Mouse (Mus musculus) G1E-ER4 (cell line): ENCODE results near the gene Fbxo47. TPM values are rescaled to one million over a fixed set of nuclear protein-coding genes. Genes with fewer than 3 reads are reported as not detected.

ENCODE experiments used
- GATA1 ChIP-seq: IDR thresholded peaks from one replicate; pipeline ENCODE4 v1.8.0; 2012; ENCODE audit warnings: low read length, inconsistent platforms
- polyA plus RNA-seq: library from polyadenylated mRNA; stranded (reverse); fragments of >175 nt; gene quantifications from 2 replicates; pipeline ENCODE4 v1.2.3, GENCODE M21; 2012

Fbxo47 gene
- polyA plus RNA-seq = not detected in 2 replicates

- no peak for TF ChIP-seq GATA1
Measured at GRCm38 (mm10) chr11:97883918-97884600, at the start of gene Fbxo47. Fbxo47 (minus strand) TSS chr11:97884154.

DNA sequence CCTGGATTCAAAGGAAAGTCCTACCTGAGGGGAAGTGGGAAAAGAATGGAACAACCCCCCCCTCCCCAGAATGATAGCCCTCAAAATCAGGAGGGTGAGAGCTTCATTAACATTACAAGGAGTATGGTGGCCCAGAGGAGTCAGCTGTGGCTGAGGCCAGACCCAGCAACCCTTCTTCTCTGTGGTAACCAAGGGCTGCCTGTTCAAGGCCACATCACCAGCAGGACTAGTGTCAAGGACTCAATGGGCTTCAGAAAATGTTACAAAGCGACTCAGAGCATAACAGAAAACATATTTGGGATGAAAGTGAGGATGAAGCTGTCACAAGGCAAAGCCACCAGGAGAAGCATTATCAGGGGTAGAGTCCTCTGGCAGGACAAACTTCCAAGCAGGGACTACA lies 49.6 kb upstream of the Fbxo47 start:
- TF ChIP-seq GATA1 = no peak

DNA sequence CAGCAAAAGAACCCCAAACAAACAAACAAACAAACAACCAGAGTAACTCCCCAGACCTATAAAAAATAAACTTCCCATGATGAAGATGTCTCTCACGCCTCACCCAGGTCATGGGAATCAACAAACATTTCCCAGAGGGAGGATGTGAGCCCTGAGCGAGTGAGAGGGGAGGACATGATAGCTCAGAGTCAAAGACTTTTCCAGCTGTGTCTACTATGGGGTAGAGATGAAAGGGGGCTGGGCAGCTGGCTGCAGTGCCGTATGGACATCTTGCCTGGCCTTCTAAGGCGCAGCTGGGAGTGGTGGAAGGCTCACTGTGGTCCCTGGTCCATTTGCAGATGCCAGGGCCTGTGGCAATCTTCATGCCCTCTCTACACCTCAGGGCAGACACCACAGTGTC lies 45.0 kb upstream of the Fbxo47 start:
- TF ChIP-seq GATA1 = no peak

DNA sequence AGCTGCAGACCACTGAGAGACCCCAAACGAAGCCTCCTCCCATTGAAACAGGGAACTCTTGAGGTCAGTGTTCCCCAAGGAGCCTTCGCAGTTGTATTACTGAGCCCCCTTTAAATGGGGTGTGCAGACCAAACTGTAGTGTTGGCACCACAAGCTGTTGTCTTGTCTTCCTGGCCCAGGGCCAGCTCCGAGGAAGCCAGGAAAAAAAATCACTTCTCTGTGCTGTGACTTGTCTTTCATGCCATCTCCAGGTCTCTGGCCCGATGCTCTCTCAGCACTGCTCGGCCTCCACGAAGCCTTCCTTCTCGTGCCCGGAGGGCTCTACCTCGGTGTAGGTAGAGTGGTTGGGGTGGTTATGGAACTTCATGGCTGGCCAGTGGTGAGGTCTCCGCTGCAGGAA lies 40.3 kb upstream of the Fbxo47 start:
- no peak for TF ChIP-seq GATA1

DNA sequence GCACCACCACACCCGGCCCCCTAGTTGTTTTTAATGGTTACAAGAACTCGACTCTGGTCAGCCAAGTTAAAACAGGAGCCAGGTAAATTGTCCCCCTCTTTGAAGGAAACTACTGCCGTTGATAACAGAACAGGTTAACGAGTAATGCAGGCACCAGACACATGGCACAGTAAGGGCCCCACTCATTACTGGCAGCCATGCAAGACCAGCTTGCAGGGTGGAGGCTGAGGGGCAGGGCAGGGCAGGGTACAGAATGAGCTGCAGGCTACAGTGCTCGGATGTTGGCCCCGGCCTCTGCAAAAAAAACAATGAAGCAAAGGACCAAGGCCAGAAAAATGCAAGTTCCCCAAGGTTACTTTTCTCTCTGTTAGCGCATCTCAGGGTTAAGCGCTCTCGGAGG lies 39.7 kb upstream of the Fbxo47 start:
- no peak for TF ChIP-seq GATA1

DNA sequence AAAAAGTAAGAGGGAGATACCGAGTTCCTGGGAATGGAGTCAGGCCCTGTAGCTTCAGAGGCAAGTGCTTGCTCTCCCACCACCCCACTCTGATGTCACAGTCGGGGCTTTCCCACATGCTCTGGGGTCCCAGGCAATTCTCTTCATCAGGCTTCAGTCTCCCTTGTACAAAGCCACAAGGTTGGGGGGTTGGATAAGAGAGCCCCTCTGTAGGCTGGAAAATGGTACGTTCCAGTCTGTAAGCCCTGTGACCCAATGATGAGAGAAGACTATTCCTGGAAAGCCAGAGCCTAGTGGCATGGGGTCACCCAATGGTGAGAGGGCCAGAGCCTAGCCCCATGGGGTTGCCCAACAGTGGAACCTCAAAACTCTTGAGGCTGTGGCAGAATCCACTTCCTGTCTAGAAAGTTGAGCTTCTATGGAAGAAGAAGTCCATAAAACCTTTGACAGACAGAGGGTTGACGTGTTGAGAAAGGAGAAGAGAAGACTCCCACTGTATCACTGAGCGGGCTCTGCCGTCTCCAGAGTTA lies 32.1 kb upstream of the Fbxo47 start:
- no peak for TF ChIP-seq GATA1

GRCm38 (mm10) chr11:97915471-97915870 lies 31.5 kb upstream of the Fbxo47 start:
- no peak for TF ChIP-seq GATA1

- no peak for TF ChIP-seq GATA1
Measured at GRCm38 (mm10) chr11:97913111-97913510, 29.2 kb upstream of the Fbxo47 start.

DNA sequence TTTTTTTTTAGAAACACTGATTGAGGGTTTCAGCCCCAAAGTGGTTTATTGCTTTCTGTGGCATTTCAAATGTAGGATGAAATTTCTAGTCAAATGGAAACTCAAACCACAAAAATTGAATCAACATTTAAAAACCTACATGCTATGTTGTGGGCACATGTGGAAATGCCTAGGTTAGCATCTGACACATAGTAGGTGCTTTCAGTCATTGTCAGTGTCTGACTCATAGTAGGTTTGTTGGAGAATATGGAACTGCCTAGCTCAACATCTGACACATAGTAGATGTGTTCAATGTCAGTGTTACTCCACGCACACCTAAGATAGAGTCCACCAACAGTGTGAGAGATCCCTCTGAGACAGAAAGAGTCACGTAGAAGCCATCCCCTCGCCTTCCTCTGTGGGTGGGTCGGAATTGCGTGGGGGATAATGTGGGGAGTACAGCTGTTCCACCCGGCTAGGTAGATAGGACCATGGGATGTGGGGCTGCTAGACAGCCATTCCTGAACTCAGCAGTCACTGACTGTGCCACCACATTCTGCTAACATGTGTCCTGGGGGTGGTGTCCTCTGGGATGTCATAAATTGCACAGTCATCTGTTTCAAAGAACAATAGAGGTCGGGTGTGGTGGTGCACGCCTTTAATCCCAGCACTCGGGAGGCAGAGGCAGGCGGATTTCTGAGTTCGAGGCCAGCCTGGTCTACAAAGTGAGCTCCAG lies 24.8 kb upstream of the Fbxo47 start:
- no peak for TF ChIP-seq GATA1

- no peak for TF ChIP-seq GATA1
Measured at GRCm38 (mm10) chr11:97907935-97908334, 24.0 kb upstream of the Fbxo47 start.

- TF ChIP-seq GATA1 = no peak
Measured at GRCm38 (mm10) chr11:97906905-97907304, 23.0 kb upstream of the Fbxo47 start.

GRCm38 (mm10) chr11:97905941-97906340 lies 22.0 kb upstream of the Fbxo47 start:
- no peak for TF ChIP-seq GATA1

DNA sequence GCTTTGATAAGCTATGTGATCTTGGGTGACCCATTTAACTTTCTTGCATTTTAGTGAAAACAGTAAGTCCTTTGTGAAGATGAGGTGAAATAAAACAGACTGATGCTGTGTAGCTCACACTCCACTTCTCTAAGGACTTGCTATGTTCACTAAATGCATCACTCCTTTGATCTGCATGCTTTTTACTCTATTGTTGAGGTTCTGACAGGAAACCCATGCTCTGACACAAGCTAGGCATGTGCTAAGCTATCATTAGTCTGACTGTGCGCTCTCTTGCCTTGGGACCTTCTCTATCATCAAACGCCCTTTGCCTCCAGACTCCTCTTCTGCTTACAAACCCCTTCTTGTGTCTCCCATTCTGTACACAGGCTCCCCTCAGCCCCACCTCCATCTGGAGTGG lies 21.6 kb upstream of the Fbxo47 start:
- TF ChIP-seq GATA1 = no peak

- TF ChIP-seq GATA1 = no peak
Measured at GRCm38 (mm10) chr11:97904801-97905200, 20.8 kb upstream of the Fbxo47 start.

- TF ChIP-seq GATA1 = no peak
Measured at GRCm38 (mm10) chr11:97901806-97902205, 17.9 kb upstream of the Fbxo47 start.

DNA sequence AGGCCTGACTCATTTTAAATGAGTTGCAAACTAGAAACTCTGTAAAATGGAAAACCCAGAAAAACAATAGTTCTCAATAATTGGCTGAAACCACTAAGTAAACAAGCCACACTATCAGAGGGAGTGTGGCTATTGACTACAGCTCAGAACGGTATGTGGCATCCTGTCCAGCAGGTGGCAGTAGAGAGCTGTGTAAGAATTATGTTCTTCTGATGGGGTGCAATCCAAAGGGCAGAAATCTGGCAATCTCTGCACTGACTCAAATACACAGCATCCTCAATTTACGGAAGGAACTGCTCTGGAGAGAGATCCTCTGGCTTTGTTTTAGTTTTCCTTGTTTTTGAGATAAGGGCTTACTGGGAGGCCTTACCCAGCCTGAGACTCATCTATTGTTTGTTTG lies 15.9 kb upstream of the Fbxo47 start:
- no peak for TF ChIP-seq GATA1
